Mouse (Mus musculus) limb, embryonic 14.5 days (tissue): ENCODE data around the gene Ctrc. TPM values are rescaled to one million over a fixed set of nuclear protein-coding genes. Genes with fewer than 3 reads are reported as not detected.

Experiments used
- ATAC-seq: fragments of 200-750 bp; cut with Nextera tagmentation; 2 replicates; pipeline ENCODE4 v1.8.0; 2017; ENCODE audit warnings: low read depth, moderate number of reproducible peaks, moderate TSS enrichment; ENCODE audit not compliant: low FRiP score
- DNase-seq: peaks from one replicate; pipeline ENCODE4 v3.0.0-alpha.2; 2015; ENCODE audit warnings: low spot score
- H3K27ac ChIP-seq: fragments of 300-500 bp; sonication (generic); replicated peaks from 2 replicates; pipeline ENCODE4 v1.5.1; 2014; ENCODE audit warnings: low read depth, mild to moderate bottlenecking, low read length, moderate library complexity, mixed read lengths
- H3K27me3 ChIP-seq: fragments of 300-500 bp; sonication (generic); 2 replicates; pipeline ENCODE4 v1.6.1; 2014; ENCODE audit warnings: low read length, mixed read lengths; ENCODE audit not compliant: control insufficient read depth, insufficient read depth
- H3K36me3 ChIP-seq: fragments of 300-500 bp; sonication (generic); 2 replicates; pipeline ENCODE4 v1.6.1; 2014; ENCODE audit warnings: mild to moderate bottlenecking, low read length, moderate library complexity, mixed read lengths; ENCODE audit not compliant: control insufficient read depth, insufficient read depth
- H3K4me1 ChIP-seq: fragments of 300-500 bp; sonication (generic); 2 replicates; pipeline ENCODE4 v1.6.1; 2014; ENCODE audit warnings: antibody characterized with exemption, low read length, mixed read lengths; ENCODE audit not compliant: control insufficient read depth, insufficient read depth
- H3K4me2 ChIP-seq: fragments of 300-500 bp; sonication (generic); replicated peaks from 2 replicates; pipeline ENCODE4 v1.6.1; 2014; ENCODE audit warnings: low read depth, mild to moderate bottlenecking, low read length, moderate library complexity; ENCODE audit not compliant: severe bottlenecking
- H3K4me3 ChIP-seq: fragments of 300-500 bp; sonication (generic); replicated peaks from 2 replicates; pipeline ENCODE4 v1.5.1; 2014; ENCODE audit warnings: low read length
- H3K9ac ChIP-seq: fragments of 300-500 bp; sonication (generic); 2 replicates; pipeline ENCODE4 v1.6.1; 2014; ENCODE audit warnings: mild to moderate bottlenecking, low read depth, low read length, moderate library complexity; ENCODE audit not compliant: severe bottlenecking
- H3K9me3 ChIP-seq: fragments of 300-500 bp; sonication (generic); 2 replicates; pipeline ENCODE4 v1.6.1; 2016; ENCODE audit warnings: low read length; ENCODE audit not compliant: control insufficient read depth
- POLR2A ChIP-seq: fragments of 200-500 bp; IDR thresholded peaks from 2 replicates; pipeline ENCODE4 v1.8.0; 2012; ENCODE audit warnings: inconsistent platforms, mild to moderate bottlenecking, moderate library complexity, borderline replicate concordance; ENCODE audit not compliant: insufficient read depth, insufficient read length; ENCODE audit errors: extremely low read depth
- WGBS: fragments of 180-500 bp; shearing (Covaris S2); extraction: QIAGEN DNeasy Blood & Tissue Kit; methylation state at CpG from one replicate; pipeline ENCODE4 v1.1.7; 2014; 5-methylcytosine and 5-hydroxymethylcytosine counted together
- polyA plus RNA-seq, 2 experiments: library from polyadenylated mRNA; depleted of rRNA in 1 of 2; stranded (reverse) in 1 of 2; unstranded in 1 of 2; fragments of >200 nt; fragmentation: Nextera tagmentation in 1 of 2; extraction: Ambion mirVana in 1 of 2; gene quantifications; 2 replicates each; pipeline versions ENCODE4 v1.2.1 to v1.2.3; 2012 to 2014

The Ctrc gene
- polyA plus RNA-seq, 2 experiments = not detected

GRCm38 (mm10) chr4:141821178-141821577, 25.0 kb downstream of the Ctrc start:
- H3K27me3 ChIP-seq = no peaks in the 10 kb centered on the region
- ATAC-seq (no peak), DNase-seq (no peak)
- 69% methylated on average over 3 of the region's 3 CpGs for WGBS
- TF ChIP-seq POLR2A = no peak
- H3K27ac ChIP-seq = no peak overlapping the region
- no peaks in the 10 kb centered on the region for H3K9me3 ChIP-seq
- H3K9ac ChIP-seq = no peak overlapping the region
- no peak overlapping the region for H3K4me2 ChIP-seq
- no peak overlapping the region for H3K4me3 ChIP-seq
- no peaks in the 10 kb centered on the region for H3K4me1 ChIP-seq
- H3K36me3 ChIP-seq = peaks cover 2% of the 10 kb centered on the region; the same call in 1 of the 2 replicates

- H3K4me3 ChIP-seq = no peak overlapping the region
- ATAC-seq = no peak
- no peak for DNase-seq
- WGBS = 87% methylated on average over 7 of the region's 7 CpGs
- peaks cover 17% of the 10 kb centered on the region for H3K36me3 ChIP-seq
- no peak overlapping the region for H3K4me2 ChIP-seq
- no peak overlapping the region for H3K27ac ChIP-seq
- H3K27me3 ChIP-seq = no peaks in the 10 kb centered on the region
- H3K9ac ChIP-seq = no peak overlapping the region
- no peaks in the 10 kb centered on the region for H3K4me1 ChIP-seq
- no peaks in the 10 kb centered on the region for H3K9me3 ChIP-seq
- TF ChIP-seq POLR2A = no peak
These were observed 26.8 kb downstream of the Ctrc start for GRCm38 (mm10) chr4:141819316-141819715.

GRCm38 (mm10) chr4:141818861-141819260, 27.3 kb downstream of the Ctrc start:
- Histone ChIP-seq H3K9ac (no peak overlapping the region), H3K4me2 (no peak overlapping the region), H3K4me3 (no peak overlapping the region), H3K27me3 (no peaks in the 10 kb centered on the region), H3K27ac (no peak overlapping the region), H3K9me3 (no peaks in the 10 kb centered on the region), H3K36me3 (peaks cover 20% of the 10 kb centered on the region), H3K4me1 (no peaks in the 10 kb centered on the region)
- TF ChIP-seq POLR2A = no peak
- DNase-seq (no peak), ATAC-seq (no peak)
- 90% methylated on average over 13 of the region's 13 CpGs for WGBS

GRCm38 (mm10) chr4:141817706-141818105, 28.5 kb downstream of the Ctrc start:
- DNase-seq (no peak), ATAC-seq (no peak)
- H3K9ac ChIP-seq = no peak overlapping the region
- H3K4me3 ChIP-seq = no peak overlapping the region
- H3K4me1 ChIP-seq = no peaks in the 10 kb centered on the region
- no peak overlapping the region for H3K27ac ChIP-seq
- no peaks in the 10 kb centered on the region for H3K9me3 ChIP-seq
- no peaks in the 10 kb centered on the region for H3K27me3 ChIP-seq
- H3K4me2 ChIP-seq = no peak overlapping the region
- TF ChIP-seq POLR2A = no peak
- H3K36me3 ChIP-seq = peaks cover 31% of the 10 kb centered on the region
- WGBS = 73% methylated on average over 10 of the region's 10 CpGs

GRCm38 (mm10) chr4:141816776-141817655, 29.1 kb downstream of the Ctrc start:
- Histone ChIP-seq H3K9me3 (no peaks in the 10 kb centered on the region), H3K4me2 (no peak overlapping the region), H3K9ac (no peak overlapping the region), H3K4me3 (no peak overlapping the region), H3K27me3 (no peaks in the 10 kb centered on the region), H3K27ac (no peak overlapping the region), H3K36me3 (peaks cover 38% of the 10 kb centered on the region), H3K4me1 (no peaks in the 10 kb centered on the region)
- no peak for DNase-seq
- 72% methylated on average over 14 of the region's 14 CpGs for WGBS
- no peak for ATAC-seq
- TF ChIP-seq POLR2A = no peak
